Mouse (Mus musculus): ENCODE data around the gene Hip1. TPM values are rescaled to one million over a fixed set of nuclear protein-coding genes. Genes with fewer than 3 reads are reported as not detected.

The Hip1 gene
- polyA plus RNA-seq, 1 experiment from 2014 or later = 32.7 TPM

Small RNA genes lying within 50 kb of the gene (microRNA-seq; reads per million reads assigned to microRNA genes)
- gene Mir7033 = 0.93 reads per million, percentile 6 among the genes with 10 or more reads in this experiment

Other genes starting within 250 kb of the Hip1 start
- 0.19 TPM in 2 replicates for gene Fkbp6, start 195.1 kb downstream of the Hip1 start, polyA plus RNA-seq (2014; fragmentation: Nextera tagmentation; extraction: Ambion mirVana)
- gene Trim50, start 191.8 kb downstream of the Hip1 start, polyA plus RNA-seq (2014; fragmentation: Nextera tagmentation; extraction: Ambion mirVana) = not detected in 2 replicates
- 28.8 and 29.2 TPM in 2 replicates for gene Nsun5, start 175.2 kb downstream of the Hip1 start, polyA plus RNA-seq (2014; fragmentation: Nextera tagmentation; extraction: Ambion mirVana)
- gene Pom121, start 150.6 kb downstream of the Hip1 start, polyA plus RNA-seq (2014; fragmentation: Nextera tagmentation; extraction: Ambion mirVana) = 14.8 and 16.5 TPM in 2 replicates
- gene Ccl26, start 18.4 kb upstream of the Hip1 start, polyA plus RNA-seq (2014; fragmentation: Nextera tagmentation; extraction: Ambion mirVana) = not detected in 2 replicates
- gene Ccl24, start 27.9 kb upstream of the Hip1 start, polyA plus RNA-seq (2014; fragmentation: Nextera tagmentation; extraction: Ambion mirVana) = 13.0 and 16.0 TPM in 2 replicates
- gene Rhbdd2, start 87.5 kb upstream of the Hip1 start, polyA plus RNA-seq (2014; fragmentation: Nextera tagmentation; extraction: Ambion mirVana) = 44.5 and 45.1 TPM in 2 replicates
- 57.7 and 66.5 TPM in 2 replicates for gene Por, start 124.9 kb upstream of the Hip1 start, polyA plus RNA-seq (2014; fragmentation: Nextera tagmentation; extraction: Ambion mirVana)
- gene Tmem120a, start 199.3 kb upstream of the Hip1 start, polyA plus RNA-seq (2014; fragmentation: Nextera tagmentation; extraction: Ambion mirVana) = 40.4 and 40.9 TPM in 2 replicates
- 0.28 TPM in 1 of 2 replicates, not detected in the other for gene Styxl1, start 233.3 kb upstream of the Hip1 start, polyA plus RNA-seq (2014; fragmentation: Nextera tagmentation; extraction: Ambion mirVana)
- gene Mdh2, start 233.4 kb upstream of the Hip1 start, polyA plus RNA-seq (2014; fragmentation: Nextera tagmentation; extraction: Ambion mirVana) = 597 and 634 TPM in 2 replicates